Comparison of ENCODE assay signal across 9 mouse cellular contexts in the genomic region with DNA sequence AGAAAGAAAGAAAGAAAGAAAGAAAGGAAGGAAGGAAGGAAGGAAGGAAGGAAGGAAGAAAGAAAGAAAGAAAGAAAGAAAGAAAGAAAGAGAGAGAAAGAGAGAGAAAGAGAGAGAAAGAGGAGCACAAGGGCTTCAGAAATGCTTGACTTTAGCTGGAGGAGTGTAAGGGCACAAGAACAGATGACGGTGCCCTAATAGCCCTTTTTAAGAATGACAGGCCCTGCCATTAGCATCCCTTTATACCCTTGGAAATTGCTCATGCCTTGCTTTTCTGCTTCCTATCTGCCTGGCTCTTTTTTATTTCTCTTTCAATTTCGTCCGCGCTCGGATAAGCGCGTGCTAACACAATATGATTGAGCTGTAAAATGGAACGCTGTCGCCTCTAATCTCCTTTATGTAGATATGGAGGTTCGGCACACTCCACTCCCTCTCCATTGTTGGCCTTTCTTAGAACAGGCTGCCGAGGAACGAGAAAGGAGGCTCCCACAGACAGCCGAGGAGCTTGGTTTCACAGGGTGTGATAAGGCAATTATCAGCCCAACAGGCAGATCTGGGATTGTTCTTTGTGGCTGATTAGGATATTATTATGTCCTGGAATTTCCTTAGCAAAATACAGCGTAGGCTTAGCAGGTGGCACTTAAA.
A peak's percentile ranks its signal among the peaks of the same experiment; 100 is the strongest.
DNase-seq lines count a peak whose midpoint lies in the region; ATAC-seq lines count a peak whose summit lies in the region.
"Had no signal": no experiment of that assay in that cellular context is flagged by ENCODE, and none has a peak within 500 bp of the region (broad histone marks: within the 10 kb centered on the region; RNA-seq: fewer than 3 reads in every experiment).

No protein-coding gene starts in this region.

- no peaks in the 10 kb centered on the region for H3K27me3 ChIP-seq in heart, embryonic 13.5 days (replicated peaks)
- no peaks in the 10 kb centered on the region for H3K27me3 ChIP-seq in hindbrain, embryonic 11.5 days (ENCODE audit: control insufficient read depth, insufficient read depth, low read length)
- H3K27me3 ChIP-seq in midbrain, embryonic 11.5 days (ENCODE audit: control insufficient read depth, insufficient read depth, low read length) = no peaks in the 10 kb centered on the region; the same call in 1 of the 2 replicates

- DNase-seq in heart, postnatal 14 days = no peak
- DNase-seq in brain, adult 2 months (ENCODE audit: low read depth, low spot score) = peak; percentile 35
- peak; percentile 33 for DNase-seq in hindbrain, embryonic 11.5 days (ENCODE audit: low spot score)
- peak; percentile 91 for DNase-seq in midbrain, embryonic 11.5 days (ENCODE audit: low spot score, missing footprints)
- DNase-seq in gastrocnemius, adult 18-20 months (ENCODE audit: low spot score) = no peak
- DNase-seq in thymus, postnatal 4 days = no peak
- no peak for DNase-seq in adrenal gland, postnatal 25 days
- DNase-seq: gastrocnemius, postnatal 25 days had no signal

- peaks cover 43% of the 10 kb centered on the region for H3K4me1 ChIP-seq in heart, embryonic 13.5 days
- H3K4me1 ChIP-seq in hindbrain, embryonic 11.5 days (replicated peaks; ENCODE audit: control insufficient read depth, insufficient read depth, low read length) = no peaks in the 10 kb centered on the region
- peaks cover 6% of the 10 kb centered on the region; the same call in 1 of the 2 replicates for H3K4me1 ChIP-seq in midbrain, embryonic 11.5 days (ENCODE audit: control insufficient read depth, insufficient read depth, low read length)

- H3K9ac ChIP-seq in heart, embryonic 13.5 days = peak overlapping the region; percentile 58; the same call in 1 of the 2 replicates
- H3K9ac ChIP-seq in hindbrain, embryonic 11.5 days (ENCODE audit: low read depth, low read length) = no peak overlapping the region
- no peak overlapping the region for H3K9ac ChIP-seq in midbrain, embryonic 11.5 days (ENCODE audit: low read length)

- peak overlapping the region; percentile 63 for H3K4me2 ChIP-seq in heart, embryonic 13.5 days
- no peak overlapping the region for H3K4me2 ChIP-seq in hindbrain, embryonic 11.5 days (replicated peaks; ENCODE audit: low read depth, low read length)
- H3K4me2 ChIP-seq in midbrain, embryonic 11.5 days = peak overlapping the region; percentile 34

- no peak for ATAC-seq in heart, embryonic 13.5 days (ENCODE audit: extremely low read depth, insufficient number of reproducible peaks, low FRiP score, low TSS enrichment)
- peak; percentile 17; the same call in 1 of the 2 replicates for ATAC-seq in hindbrain, embryonic 11.5 days (ENCODE audit: low FRiP score)
- ATAC-seq in midbrain, embryonic 11.5 days (ENCODE audit: low FRiP score) = peak; percentile 84

- peaks cover 10% of the 10 kb centered on the region for H3K36me3 ChIP-seq in heart, embryonic 13.5 days
- H3K36me3 ChIP-seq in hindbrain, embryonic 11.5 days (ENCODE audit: control insufficient read depth, insufficient read depth, low read length) = no peaks in the 10 kb centered on the region
- no peaks in the 10 kb centered on the region for H3K36me3 ChIP-seq in midbrain, embryonic 11.5 days (ENCODE audit: control insufficient read depth, insufficient read depth, low read length)

- peak overlapping the region; percentile 30 for H3K4me3 ChIP-seq in heart, embryonic 13.5 days
- H3K4me3 ChIP-seq in hindbrain, embryonic 11.5 days (ENCODE audit: low read depth, low read length) = no peak overlapping the region
- 0 out of 2 replicates have a peak overlapping the region, but pooled peaks have one; percentile 1 for H3K4me3 ChIP-seq in midbrain, embryonic 11.5 days (ENCODE audit: low read depth, low read length)

- intact Hi-C loops in heart, postnatal 14 days (cut with DNase I) = no loop called here

- WGBS in heart, embryonic 13.5 days = 21% methylated on average over 14 of the region's 14 CpGs
- WGBS in hindbrain, embryonic 11.5 days = 42% methylated on average over 14 of the region's 14 CpGs
- 18% methylated on average over 14 of the region's 14 CpGs for whole genome bisulfite sequencing in midbrain, embryonic 11.5 days

- no peaks in the 10 kb centered on the region for H3K9me3 ChIP-seq in heart, embryonic 13.5 days
- H3K9me3 ChIP-seq in hindbrain, embryonic 11.5 days (ENCODE audit: control insufficient read depth, low read length) = no peaks in the 10 kb centered on the region
- no peaks in the 10 kb centered on the region for H3K9me3 ChIP-seq in midbrain, embryonic 11.5 days (ENCODE audit: control insufficient read depth, low read length)

- H3K27ac ChIP-seq in heart, embryonic 13.5 days (replicated peaks) = peak overlapping the region; percentile 37; the same call in 1 of the 2 replicates
- H3K27ac ChIP-seq in hindbrain, embryonic 11.5 days (ENCODE audit: low read depth, low read length) = no peak overlapping the region
- H3K27ac ChIP-seq in midbrain, embryonic 11.5 days (ENCODE audit: low read depth, low read length) = no peak overlapping the region

Comparison
In these comparisons a context has a peak if more than half of its experiments do, and no peak if none do; other contexts are left out.
1. DNase-seq: peak in brain, adult 2 months (single experiment), hindbrain, embryonic 11.5 days (single experiment) and midbrain, embryonic 11.5 days (single experiment); none in heart, postnatal 14 days (0 of 2), gastrocnemius, adult 18-20 months (single experiment), thymus, postnatal 4 days (single experiment) and adrenal gland, postnatal 25 days (single experiment).